Mouse (Mus musculus): ENCODE data around the gene Tnni2. TPM values are rescaled to one million over a fixed set of nuclear protein-coding genes. Genes with fewer than 3 reads are reported as not detected.

Tnni2 gene
- total RNA-seq, 2 experiments from 2014 or later, result 16,193 to 17,938 TPM

GRCm38 (mm10) chr7:142459299-142459691 lies 17.7 kb downstream of the Tnni2 start:
- peak; percentile 7 for DNase-seq

DNA sequence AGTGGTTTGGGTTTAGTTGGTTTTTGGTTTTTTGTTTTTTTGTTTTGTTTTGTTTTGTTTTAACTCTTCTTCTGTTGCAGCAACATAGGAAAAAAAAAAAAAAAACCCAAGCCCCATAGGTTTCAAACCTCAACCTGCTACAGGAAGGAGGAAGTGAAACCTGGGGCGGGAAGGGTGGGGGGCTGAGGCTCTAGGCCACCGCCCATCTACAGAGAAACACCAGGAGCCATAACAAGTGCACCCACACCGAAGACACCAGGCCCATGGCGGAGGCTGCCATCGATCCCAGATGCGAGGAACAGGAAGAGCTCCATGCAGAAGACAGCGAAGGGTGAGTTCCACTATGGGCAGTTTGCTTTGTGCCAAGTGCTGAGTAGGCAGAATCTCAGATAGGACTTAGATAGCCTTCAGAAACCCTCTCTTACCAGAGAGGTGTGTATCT lies 19.0 kb downstream of the Tnni2 start, which contains the start of gene Lsp1:
TSS of gene Lsp1 (plus strand) at position 174 of the 442 bp plus-strand sequence.
- peak; percentile 9 for DNase-seq

DNA sequence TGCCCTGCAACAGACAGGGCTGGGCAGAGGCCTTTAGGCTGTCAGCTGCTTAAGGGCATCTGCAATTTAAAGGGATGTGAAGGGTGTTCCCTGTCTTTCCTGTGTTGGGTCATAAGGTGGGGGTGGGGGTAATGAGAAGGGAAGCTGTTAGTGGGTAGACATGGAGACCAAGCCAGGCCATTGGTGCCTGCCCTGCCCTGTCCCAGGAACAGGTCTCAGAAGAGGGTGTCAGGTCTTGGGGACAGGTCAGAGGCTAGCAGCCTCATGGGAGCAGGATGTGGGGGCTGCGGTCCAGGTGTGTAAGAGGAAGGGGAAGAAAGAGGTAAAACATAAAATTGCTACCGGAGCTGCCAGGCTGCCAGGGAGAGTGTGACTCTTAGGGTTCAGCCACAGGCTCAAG lies 19.8 kb downstream of the Tnni2 start:
- DNase-seq, result peak; percentile 5

DNA sequence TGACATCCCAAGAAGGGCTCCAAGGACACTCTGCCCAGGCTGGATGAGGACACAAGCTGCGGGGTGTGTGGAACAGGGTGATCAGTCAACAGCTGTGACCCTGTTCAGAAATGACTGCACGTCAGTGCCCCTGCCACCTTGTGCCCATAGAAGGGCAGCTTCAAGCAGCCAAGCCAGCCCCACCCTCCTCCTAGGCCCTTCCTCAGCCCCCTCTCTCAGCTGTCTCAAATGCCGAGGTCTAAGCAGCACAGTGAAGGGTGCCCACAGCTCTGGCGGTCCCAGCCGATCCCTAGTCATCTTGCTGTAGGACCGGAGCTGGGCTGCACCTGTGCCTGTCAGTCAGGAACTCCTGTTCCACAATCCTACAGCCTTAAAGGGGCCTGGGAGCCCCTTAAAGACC lies 20.6 kb downstream of the Tnni2 start:
- peak; percentile 90 for DNase-seq

GRCm38 (mm10) chr7:142462594-142463078 lies 21.0 kb downstream of the Tnni2 start:
- DNase-seq, result peak; percentile 61

GRCm38 (mm10) chr7:142470171-142470691 lies 28.6 kb downstream of the Tnni2 start:
- no peak for DNase-seq

GRCm38 (mm10) chr7:142470808-142471413 lies 29.3 kb downstream of the Tnni2 start:
- peak; percentile 71 for DNase-seq

DNA sequence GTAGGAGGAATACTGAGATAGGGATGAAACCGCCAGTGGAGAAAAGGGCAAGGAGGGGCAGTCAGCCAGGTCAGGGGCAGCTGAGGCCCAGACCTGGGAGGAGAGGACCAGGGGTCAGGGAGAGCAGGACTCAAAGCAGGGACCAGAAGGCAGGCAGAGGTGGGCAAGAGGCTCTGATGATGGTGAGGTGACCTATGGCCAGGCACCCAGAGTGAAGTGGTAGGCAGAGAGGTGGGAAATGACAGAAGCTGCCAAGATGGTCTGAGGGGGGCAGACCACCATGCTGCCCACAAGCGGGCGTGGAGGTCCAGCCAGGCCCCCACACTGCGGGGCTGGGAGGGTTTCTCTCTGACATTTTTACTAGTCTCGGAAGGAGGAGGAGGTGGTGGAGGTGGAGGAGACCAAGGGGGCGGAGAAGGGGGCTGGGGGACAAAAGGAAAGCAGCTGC lies 29.8 kb downstream of the Tnni2 start:
- peak; percentile 51 for DNase-seq

DNA sequence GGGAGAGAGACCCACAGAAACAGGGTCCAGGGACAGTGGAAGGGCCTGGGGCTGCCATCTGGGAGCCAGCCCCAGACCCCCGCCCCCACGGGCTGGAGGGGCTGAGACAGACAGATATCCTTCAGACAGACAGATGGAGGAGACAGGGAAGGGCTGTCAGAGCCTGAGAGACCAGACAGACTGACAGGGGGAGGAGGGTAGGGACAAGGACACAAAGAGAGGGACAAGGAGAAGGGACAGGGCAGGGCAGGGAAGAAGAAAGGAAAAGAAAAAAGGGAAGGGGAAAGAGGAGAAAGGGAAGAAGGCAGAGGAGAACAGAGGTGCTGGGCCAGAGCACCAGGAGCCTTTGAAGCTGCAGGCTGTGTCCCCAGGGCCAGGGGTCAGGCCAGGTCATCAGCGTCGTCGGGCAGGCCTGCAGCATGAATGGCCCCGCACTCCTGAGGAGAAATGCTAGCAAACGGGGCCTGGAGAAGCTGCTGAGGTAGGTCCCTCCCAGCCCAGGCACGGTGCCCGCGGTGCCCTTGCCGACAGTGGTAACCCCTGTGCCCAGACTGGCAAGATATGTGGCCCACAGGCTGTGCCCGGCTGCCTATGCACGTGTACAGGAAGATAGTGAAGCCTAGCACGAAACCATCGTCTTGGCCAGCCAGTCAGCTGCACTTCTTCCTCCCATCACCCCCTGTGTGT lies 30.4 kb downstream of the Tnni2 start:
- DNase-seq, result peak; percentile 69

DNA sequence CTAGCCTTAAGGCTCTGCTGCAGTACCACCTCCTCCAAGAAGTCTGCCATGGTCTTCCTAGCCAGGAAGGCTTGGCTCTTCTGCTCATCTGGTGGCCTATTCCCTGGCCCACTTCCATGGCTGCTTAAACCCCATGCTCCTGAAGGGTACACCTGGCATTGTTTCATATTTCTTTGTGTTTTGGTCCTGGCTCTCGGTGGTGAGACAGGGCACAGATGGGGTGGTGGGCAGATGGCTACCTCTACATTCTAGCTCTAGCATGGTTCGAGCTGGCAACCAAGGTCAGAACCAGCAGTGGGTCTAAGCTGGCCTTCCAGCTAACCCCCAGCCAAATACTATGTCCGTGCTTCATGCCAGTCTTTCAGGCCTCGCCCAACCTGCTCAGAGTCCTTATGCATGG lies 31.3 kb downstream of the Tnni2 start:
- DNase-seq, result no peak

DNA sequence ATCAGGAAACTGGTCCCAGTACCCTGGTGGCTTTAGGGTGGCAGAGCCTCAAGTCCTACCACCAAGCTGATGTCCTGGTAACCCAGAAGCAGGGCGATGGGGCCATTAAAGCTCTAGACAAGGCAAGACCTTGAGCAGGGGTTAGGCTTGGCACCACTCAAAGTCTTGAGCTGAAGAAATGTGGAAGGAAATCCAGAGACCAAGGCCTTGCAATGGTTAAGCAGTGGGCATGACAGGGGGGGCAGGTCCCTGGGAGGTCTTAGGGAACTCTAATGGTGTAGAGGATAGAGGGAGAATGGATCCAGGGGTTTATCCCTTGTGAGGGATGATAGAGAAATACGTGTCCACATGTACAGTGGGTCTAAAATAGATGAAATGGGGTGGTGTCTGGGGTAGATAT lies 31.9 kb downstream of the Tnni2 start:
- no peak for DNase-seq

- peak; percentile 80 for DNase-seq
Observed at GRCm38 (mm10) chr7:142474799-142475198, 33.2 kb downstream of the Tnni2 start.

- DNase-seq, result no peak
Observed at GRCm38 (mm10) chr7:142475641-142476040, 34.0 kb downstream of the Tnni2 start.

- no peak for DNase-seq
Observed at GRCm38 (mm10) chr7:142476271-142476670, 34.7 kb downstream of the Tnni2 start.

DNA sequence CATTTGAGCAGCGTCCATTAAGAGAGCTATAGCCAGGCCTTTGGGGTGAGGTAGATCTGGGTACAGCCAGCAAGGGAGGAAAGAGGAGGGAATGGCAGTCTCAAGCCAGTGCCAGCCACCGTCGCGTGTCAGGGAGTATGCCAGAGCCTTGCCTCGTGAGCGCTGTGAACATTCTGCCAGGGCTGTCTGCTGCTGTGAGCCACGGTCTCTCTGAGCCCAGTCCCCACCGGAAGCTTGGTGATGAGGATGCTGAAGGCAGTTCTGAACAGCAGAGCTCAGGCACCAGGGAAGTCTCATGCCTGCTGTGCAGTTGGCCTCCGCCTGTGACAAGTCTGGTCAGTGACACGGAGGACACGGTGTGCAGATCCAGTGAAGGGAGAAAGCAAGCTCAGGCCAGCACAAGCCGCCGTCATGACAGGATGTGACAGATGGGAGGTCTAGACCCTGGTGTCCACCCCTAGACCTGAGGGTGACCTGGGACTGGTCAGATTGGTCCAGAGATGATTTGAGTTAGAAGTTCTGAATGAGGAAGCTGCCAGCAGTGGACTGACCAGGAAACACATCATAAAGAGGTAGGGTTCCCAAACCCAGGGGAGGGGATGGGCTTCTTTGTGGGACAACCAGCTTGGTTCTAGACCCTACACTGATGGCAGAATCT lies 35.3 kb downstream of the Tnni2 start:
- DNase-seq, result no peak

DNA sequence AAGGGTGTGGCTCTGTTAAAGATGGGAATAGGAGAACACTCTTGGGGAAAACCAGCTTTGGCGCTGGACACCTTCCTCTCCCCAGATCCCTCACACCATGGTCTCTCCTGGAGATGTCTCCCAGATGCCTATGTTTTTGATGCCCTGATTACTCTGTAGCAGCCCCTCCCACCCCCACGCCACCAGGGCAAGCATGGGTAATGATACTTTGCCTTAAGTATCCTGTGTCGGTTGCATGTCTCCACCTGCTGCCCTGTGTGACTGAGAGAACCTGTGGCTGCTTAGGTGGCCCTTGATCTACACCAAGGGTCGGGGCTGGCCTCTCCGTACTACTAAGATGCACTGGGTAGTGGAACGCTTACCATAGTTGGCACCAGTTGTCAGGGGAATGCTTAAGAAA lies 36.4 kb downstream of the Tnni2 start:
- DNase-seq, result no peak

DNA sequence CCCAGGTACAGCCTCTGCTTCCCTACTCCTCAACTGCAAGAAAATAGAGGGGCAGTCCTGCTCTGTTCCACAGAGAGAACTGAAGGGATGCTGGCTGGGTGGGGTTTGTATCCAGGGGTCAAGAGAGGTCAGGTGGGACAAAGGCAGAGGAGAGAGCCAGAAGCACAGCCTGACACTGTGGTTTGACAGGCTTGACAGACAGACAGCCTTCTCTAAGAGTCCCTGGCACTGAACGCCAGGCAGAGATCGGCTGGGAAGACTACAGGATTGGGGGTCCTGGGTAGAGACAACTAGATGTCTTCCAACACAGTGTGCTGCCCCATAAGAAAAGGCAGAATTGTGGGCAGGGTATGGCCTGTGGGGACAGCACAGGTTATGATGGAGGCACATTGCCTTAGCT lies 37.0 kb downstream of the Tnni2 start:
- no peak for DNase-seq

GRCm38 (mm10) chr7:142479307-142479706 lies 37.7 kb downstream of the Tnni2 start:
- DNase-seq, result no peak

- no peak for DNase-seq
Observed at GRCm38 (mm10) chr7:142479886-142480285, 38.3 kb downstream of the Tnni2 start.

DNA sequence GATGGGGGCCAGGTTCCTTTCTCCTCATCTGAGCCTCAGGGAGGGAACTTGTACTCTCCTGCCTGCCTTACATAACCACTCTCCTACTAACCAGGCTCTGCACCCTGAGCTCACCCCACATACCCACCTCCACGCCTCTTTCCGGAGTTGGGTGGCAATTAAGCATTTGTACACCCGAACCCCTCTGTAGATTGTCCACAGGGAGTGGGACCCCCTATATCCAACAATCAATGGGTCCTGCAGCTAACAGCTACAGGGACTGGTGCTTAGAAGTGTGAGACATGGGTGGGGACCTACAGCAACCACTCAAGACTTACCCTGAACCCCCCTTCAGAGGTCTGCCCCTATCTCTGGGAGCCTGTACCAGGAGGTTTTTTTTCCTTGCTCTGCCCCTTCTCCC lies 39.1 kb downstream of the Tnni2 start:
- no peak for DNase-seq

DNA sequence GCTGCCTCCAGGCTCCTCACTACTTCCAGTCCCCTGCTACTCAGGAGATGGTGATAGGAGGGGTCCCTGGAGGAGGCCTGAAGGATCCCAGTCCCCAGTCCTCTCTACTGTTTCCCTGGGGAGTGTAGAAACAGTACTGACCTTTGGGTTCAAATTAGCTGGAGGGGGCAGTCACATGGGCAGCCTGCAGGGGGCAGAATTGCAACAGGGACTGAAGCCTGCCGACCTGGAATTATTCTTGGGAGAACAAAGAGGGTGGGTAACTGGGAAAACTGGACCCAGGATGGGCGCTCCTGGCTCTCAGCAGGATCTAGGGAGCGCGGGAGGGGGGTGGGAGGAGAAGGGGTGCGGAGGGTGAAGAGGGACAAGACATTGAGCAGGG lies 39.6 kb downstream of the Tnni2 start:
- DNase-seq, result peak; percentile 71

DNA sequence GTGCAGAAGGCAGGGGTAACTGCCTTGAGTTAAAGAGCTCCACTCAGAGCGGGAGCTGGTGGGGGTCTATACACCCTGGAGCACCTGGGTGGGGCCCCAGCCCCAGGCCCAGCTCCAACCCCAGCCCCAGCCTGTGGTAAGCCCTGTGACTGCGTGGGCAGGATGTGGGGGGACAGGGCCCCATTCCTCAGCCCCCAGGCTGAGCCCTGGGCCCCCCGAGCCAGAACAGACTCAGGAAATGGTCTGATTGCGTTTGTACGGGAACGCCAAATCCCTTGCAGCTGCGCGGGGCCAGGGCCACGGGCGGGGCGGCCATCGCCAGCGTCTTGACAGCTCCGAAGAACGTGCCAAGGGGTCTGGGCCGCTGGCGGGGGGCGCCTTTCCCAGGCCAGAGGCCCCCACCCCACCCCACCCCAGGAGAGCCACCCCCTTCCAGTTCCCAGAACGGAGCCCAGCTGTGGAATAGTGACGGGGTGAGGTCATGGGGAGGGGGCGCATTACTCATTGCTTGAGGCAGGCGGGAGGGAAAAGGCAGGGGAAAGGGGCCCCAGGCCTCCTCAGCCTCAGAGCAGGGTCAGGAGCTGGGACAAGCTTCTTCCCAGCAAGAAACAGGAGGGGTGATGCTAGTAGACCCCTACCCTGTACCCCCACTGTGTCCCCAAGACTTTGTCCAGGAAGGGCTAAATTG lies 40.1 kb downstream of the Tnni2 start:
- DNase-seq, result peak; percentile 84

All from gastrocnemius, postnatal 25 days (tissue).